ENCODE assay signal across 32 mouse cellular contexts in genomic region chr7:130857973-130858372, GRCm38 (mm10). TPM values are rescaled to one million over a fixed set of nuclear protein-coding genes. Genes with fewer than 3 reads are reported as not detected.
DNase-seq lines count a peak whose midpoint lies in the region; ATAC-seq and TF ChIP-seq lines count a peak whose summit lies in the region.
"Had no signal": no experiment of that assay in that cellular context is flagged by ENCODE, and none has a peak within 500 bp of the region (broad histone marks: within the 10 kb centered on the region; RNA-seq: fewer than 3 reads in every experiment).

No protein-coding gene starts in this region.

- TF ChIP-seq CTCF in liver, postnatal 0 days (IDR thresholded peaks at IDR 0.05; ENCODE audit: low read depth) = no peak
- no peak for TF ChIP-seq CTCF in layer of hippocampus, adult 2 months (conservative IDR thresholded peaks at IDR 0.05)

- H3K9me3 ChIP-seq in liver, postnatal 0 days (ENCODE audit: low read length) = no peaks in the 10 kb centered on the region
- no peaks in the 10 kb centered on the region for H3K9me3 ChIP-seq in liver, embryonic 11.5 days (ENCODE audit: control insufficient read depth, low read length)
- H3K9me3 ChIP-seq: embryonic facial prominence, embryonic 13.5 days; forebrain, embryonic 10.5 days; forebrain, embryonic 15.5 days; limb, embryonic 10.5 days; limb, embryonic 15.5 days; neural tube, embryonic 13.5 days; stomach, embryonic 15.5 days had no signal

- TF ChIP-seq EP300 in liver, postnatal 0 days (IDR thresholded peaks at IDR 0.05; ENCODE audit: low read depth) = no peak

- DNase-seq in liver, postnatal 0 days = no peak
- DNase-seq in liver, embryonic 11.5 days (ENCODE audit: low spot score) = no peak
- peak; percentile 33 for DNase-seq in naive thymus-derived CD4-positive, alpha-beta T cell, adult 2 months (ENCODE audit: low read depth)
- DNase-seq in layer of hippocampus, adult 2 months (ENCODE audit: low spot score in 2 of 2) = no peak
- no peak for DNase-seq in left cerebral cortex, postnatal 4 days
- no peak for DNase-seq in cerebellum, adult 11 months
- DNase-seq: adrenal gland, postnatal 10 days; cerebellum, adult 11-12 months; cerebellum, adult 9-11 months; gastrocnemius, adult 2 months; gastrocnemius, postnatal 36 days; heart, postnatal 14 days; kidney, adult 2 months; kidney, postnatal 36 days; layer of hippocampus, postnatal 36 days; lung, adult 2 months; lung, postnatal 10 days had no signal

- ATAC-seq in liver, postnatal 0 days = peak; percentile 68
- no peak for ATAC-seq in liver, embryonic 11.5 days (replicated peaks; ENCODE audit: low FRiP score)
- ATAC-seq in common myeloid progenitor, adult 5-6 weeks (replicated peaks; ENCODE audit: low read depth, poor library complexity, severe bottlenecking) = peak; percentile 98
- peak; percentile 99 for ATAC-seq in granulocyte monocyte progenitor cell, adult 5-6 weeks (replicated peaks; ENCODE audit: poor library complexity, severe bottlenecking)
- ATAC-seq: forebrain, embryonic 15.5 days; hindbrain, embryonic 16.5 days; midbrain, embryonic 16.5 days had no signal

- no peaks in the 10 kb centered on the region for H3K4me1 ChIP-seq in liver, postnatal 0 days (ENCODE audit: insufficient read depth)
- H3K4me1 ChIP-seq in liver, embryonic 11.5 days (replicated peaks; ENCODE audit: control insufficient read depth, insufficient read depth, low read length) = no peaks in the 10 kb centered on the region
- H3K4me1 ChIP-seq: stomach, embryonic 15.5 days had no signal

- 31% methylated on average over 6 of the region's 6 CpGs for WGBS in liver, postnatal 0 days (ENCODE audit: insufficient replicate concordance)
- 53% methylated on average over 6 of the region's 6 CpGs for WGBS in liver, embryonic 11.5 days

- intact Hi-C loops in left cerebral cortex, postnatal 4 days (cut with DNase I) = no loop called here

- no peak overlapping the region for H3K4me3 ChIP-seq in liver, postnatal 0 days (ENCODE audit: low read depth, low read length)
- H3K4me3 ChIP-seq in liver, embryonic 11.5 days (ENCODE audit: low read depth, low read length) = no peak overlapping the region
- no peak overlapping the region for H3K4me3 ChIP-seq in layer of hippocampus, adult 2 months
- H3K4me3 ChIP-seq: embryonic facial prominence, embryonic 13.5 days; forebrain, embryonic 10.5 days; forebrain, embryonic 15.5 days; gastrocnemius, adult 2 months; limb, embryonic 10.5 days; limb, embryonic 15.5 days; myocyte; neural tube, embryonic 13.5 days; stomach, embryonic 15.5 days had no signal

- no peak overlapping the region for H3K27ac ChIP-seq in liver, postnatal 0 days (ENCODE audit: low read depth)
- H3K27ac ChIP-seq in liver, embryonic 11.5 days (ENCODE audit: low read depth, low read length) = no peak overlapping the region
- no peak overlapping the region for H3K27ac ChIP-seq in layer of hippocampus, adult 2 months
- H3K27ac ChIP-seq: embryonic facial prominence, embryonic 13.5 days; forebrain, embryonic 10.5 days; forebrain, embryonic 15.5 days; gastrocnemius, adult 2 months; limb, embryonic 10.5 days; limb, embryonic 15.5 days; macrophage; neural tube, embryonic 13.5 days; stomach, embryonic 15.5 days had no signal

- no peaks in the 10 kb centered on the region for H3K27me3 ChIP-seq in liver, postnatal 0 days (ENCODE audit: insufficient read depth, low read length)
- no peaks in the 10 kb centered on the region for H3K27me3 ChIP-seq in liver, embryonic 11.5 days (replicated peaks; ENCODE audit: control insufficient read depth, insufficient read depth, low read length)
- H3K27me3 ChIP-seq: forebrain, embryonic 15.5 days; neural tube, embryonic 13.5 days; stomach, embryonic 15.5 days had no signal

- no peak overlapping the region for H3K9ac ChIP-seq in liver, postnatal 0 days (replicated peaks)
- H3K9ac ChIP-seq in liver, embryonic 11.5 days (ENCODE audit: low read depth, low read length) = no peak overlapping the region
- H3K9ac ChIP-seq: embryonic facial prominence, embryonic 13.5 days; forebrain, embryonic 15.5 days; limb, embryonic 15.5 days; neural tube, embryonic 13.5 days; stomach, embryonic 15.5 days had no signal

- no peak overlapping the region for H3K4me2 ChIP-seq in liver, postnatal 0 days (ENCODE audit: low read depth, low read length)
- no peak overlapping the region for H3K4me2 ChIP-seq in liver, embryonic 11.5 days
- H3K4me2 ChIP-seq: embryonic facial prominence, embryonic 13.5 days; forebrain, embryonic 15.5 days; limb, embryonic 15.5 days; midbrain, embryonic 11.5 days; neural tube, embryonic 13.5 days; stomach, embryonic 15.5 days had no signal

- no peaks in the 10 kb centered on the region for H3K36me3 ChIP-seq in liver, postnatal 0 days (replicated peaks; ENCODE audit: insufficient read depth, low read length)
- no peaks in the 10 kb centered on the region for H3K36me3 ChIP-seq in liver, embryonic 11.5 days (ENCODE audit: control insufficient read depth, insufficient read depth, low read length)
- H3K36me3 ChIP-seq: embryonic facial prominence, embryonic 13.5 days; forebrain, embryonic 10.5 days; forebrain, embryonic 15.5 days; G1E; limb, embryonic 10.5 days; limb, embryonic 15.5 days; neural tube, embryonic 13.5 days; stomach, embryonic 15.5 days had no signal

RNA-seq across cellular contexts. Expression of gene Plekha1, which starts 7.6 kb away (rescaled TPM):
- 12.8 and 15.8 TPM in 2 replicates for polyA plus RNA-seq in liver, postnatal 0 days (2015; fragmentation: Nextera tagmentation; extraction: Ambion mirVana)
- 18.4 and 20.1 TPM in 2 replicates for polyA plus RNA-seq in liver, embryonic 11.5 days (2014; fragmentation: Nextera tagmentation; extraction: Ambion mirVana)
- 10.2 and 16.6 TPM in 2 replicates for total RNA-seq in common myeloid progenitor, adult 5-6 weeks (2017)
- 17.4 and 24.2 TPM in 2 replicates for total RNA-seq in granulocyte monocyte progenitor cell, adult 5-6 weeks (2014; fragmentation: Nextera tagmentation)
- total RNA-seq in granulocyte monocyte progenitor cell, adult 5-6 weeks (2017) = 21.0 and 21.4 TPM in 2 replicates
- 10 to 100 TPM; 87.1 to 91.2 TPM for total RNA-seq in layer of hippocampus, adult 2 months (2021)
- 100 to 1,000 TPM; 132 to 140 TPM for total RNA-seq in left cerebral cortex, postnatal 4 days (2021)
- polyA plus RNA-seq: G1E had no signal
